Mouse (Mus musculus) megakaryocyte, embryonic 14.5 days (primary cell): Measurements from ENCODE around the gene Sertad4.

Experiments
- FLI1 ChIP-seq: IDR thresholded peaks from 2 replicates; pipeline ENCODE4 v1.6.1; 2012; ENCODE audit warnings: low read length, inconsistent platforms, mixed read lengths
- GATA1 ChIP-seq: IDR thresholded peaks from 3 replicates; pipeline ENCODE4 v1.6.1; 2012; ENCODE audit warnings: mixed read lengths, low read length, inconsistent platforms, borderline replicate concordance

DNA sequence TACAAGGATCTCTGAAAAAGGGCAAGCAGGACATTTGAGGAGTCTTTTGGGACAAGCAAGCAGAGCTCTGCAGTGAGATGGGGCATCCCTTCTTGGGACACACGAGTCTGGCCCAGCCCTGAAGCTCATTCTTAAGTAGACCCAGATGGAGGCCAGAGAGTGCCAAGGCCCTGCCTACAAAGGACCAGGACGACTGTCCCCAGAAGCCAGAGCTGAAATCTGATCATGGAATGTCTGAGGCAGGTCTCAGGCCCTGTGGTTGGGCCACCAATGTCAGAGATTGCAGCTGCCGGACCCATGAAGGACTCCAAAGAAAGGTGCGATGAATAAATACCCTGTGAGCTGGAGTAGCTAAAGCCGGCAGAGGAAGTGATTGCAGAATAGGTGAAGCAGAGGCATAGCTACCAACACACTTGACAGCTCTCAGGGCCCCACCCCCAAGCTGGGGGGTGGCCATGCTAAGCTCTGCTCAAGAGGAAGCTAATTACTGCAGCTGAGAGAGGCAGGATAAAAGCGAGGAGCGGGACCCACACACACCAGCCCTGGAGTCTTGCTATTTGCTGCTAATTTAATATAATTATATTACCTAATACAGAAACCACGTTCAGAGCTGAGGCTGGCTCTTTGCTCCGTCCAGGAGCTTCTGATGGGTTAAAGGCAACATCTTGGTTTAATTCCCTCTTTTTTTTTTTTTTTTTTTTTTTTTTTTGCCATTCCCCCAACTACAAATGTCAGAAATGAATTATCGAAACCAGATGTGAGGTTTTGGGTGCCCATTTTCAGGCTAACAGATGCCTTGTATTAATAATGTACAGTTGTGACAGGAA, 56.2 kb downstream of the Sertad4 start:
- TF ChIP-seq FLI1 (no peak), GATA1 (no peak)
